Mouse (Mus musculus) CH12.LX (cell line): ENCODE results near the gene Trib3. TPM values are rescaled to one million over a fixed set of nuclear protein-coding genes. Genes with fewer than 3 reads are reported as not detected.

Experiments
- DNase-seq: peaks from one replicate; pipeline ENCODE4 v3.0.0-alpha.2; 2013; ENCODE audit errors: extremely low read depth
- H3K27ac ChIP-seq: 2 replicates; pipeline ENCODE4 v1.5.1; 2012; ENCODE audit warnings: low read depth, mild to moderate bottlenecking, control low read depth, moderate library complexity; ENCODE audit not compliant: insufficient read depth
- H3K27me3 ChIP-seq: replicated peaks from 2 replicates; pipeline ENCODE3; 2012; ENCODE audit warnings: inconsistent platforms
- H3K36me3 ChIP-seq, 2 experiments: replicated peaks in 1 of 2; 2 replicates each; pipeline versions ENCODE3 to v1.6.1; 2012; ENCODE audit warnings: inconsistent platforms in 1 of 2, low read length in 1 of 2, mild to moderate bottlenecking in 1 of 2, mixed read lengths in 1 of 2, moderate library complexity in 1 of 2; ENCODE audit not compliant: control insufficient read depth in 1 of 2, insufficient read depth in 1 of 2
- H3K4me1 ChIP-seq, 2 experiments: 2 replicates each; pipeline ENCODE4 v1.6.1; 2012; ENCODE audit warnings: inconsistent platforms in 1 of 2, moderate library complexity in 1 of 2; ENCODE audit not compliant: insufficient read depth in 2 of 2, control insufficient read depth in 1 of 2
- H3K4me2 ChIP-seq: 2 replicates; pipeline ENCODE4 v1.6.1; 2012; ENCODE audit warnings: low read depth, mild to moderate bottlenecking, control low read depth; ENCODE audit not compliant: poor library complexity, insufficient read depth, severe bottlenecking
- H3K4me3 ChIP-seq, 3 experiments: fragments of 150-350 bp in 1 of 3; sonication (generic) in 1 of 3; replicated peaks in 1 of 3; 2 replicates each; pipeline versions ENCODE3 to v1.5.1; 2011 to 2012; ENCODE audit warnings: low read depth in 2 of 3, low read length in 2 of 3, mild to moderate bottlenecking in 2 of 3, moderate library complexity in 2 of 3, control low read depth in 1 of 3, improper control_type of control experiment in 1 of 3, inconsistent platforms in 1 of 3, mixed read lengths in 1 of 3; ENCODE audit not compliant: poor library complexity in 1 of 3
- H3K79me2 ChIP-seq: replicated peaks from 2 replicates; pipeline ENCODE4 v1.6.1; 2012; ENCODE audit warnings: mild to moderate bottlenecking, moderate library complexity; ENCODE audit not compliant: control insufficient read depth, poor library complexity, insufficient read depth, severe bottlenecking; ENCODE audit errors: extremely low read depth
- H3K9ac ChIP-seq: 2 replicates; pipeline ENCODE4 v1.6.1; 2012; ENCODE audit warnings: low read depth, mild to moderate bottlenecking, control low read depth, moderate library complexity; ENCODE audit not compliant: insufficient read depth
- H3K9me3 ChIP-seq: replicated peaks from 2 replicates; pipeline ENCODE3; 2012; ENCODE audit warnings: low read length, inconsistent platforms, mixed read lengths
- BHLHE40 ChIP-seq: IDR thresholded peaks from 2 replicates; pipeline ENCODE4 v1.6.1; 2011; ENCODE audit warnings: mild to moderate bottlenecking, low read depth, low read length, improper control_type of control experiment
- CHD2 ChIP-seq: IDR thresholded peaks from 2 replicates; pipeline ENCODE4 v1.6.1; 2011; ENCODE audit warnings: low read length, improper control_type of control experiment
- E2F4 ChIP-seq: IDR thresholded peaks from 2 replicates; pipeline ENCODE4 v1.6.1; 2011; ENCODE audit warnings: low read depth, low read length, improper control_type of control experiment; ENCODE audit not compliant: insufficient replicate concordance
- ELF1 ChIP-seq: IDR thresholded peaks from 2 replicates; pipeline ENCODE4 v1.6.1; 2014; ENCODE audit warnings: low read depth, mild to moderate bottlenecking, inconsistent platforms, low read length, improper control_type of control experiment
- HCFC1 ChIP-seq: IDR thresholded peaks from 2 replicates; pipeline ENCODE4 v1.6.1; 2012; ENCODE audit warnings: low read depth, mild to moderate bottlenecking, inconsistent platforms, low read length, improper control_type of control experiment
- JUN ChIP-seq: IDR thresholded peaks from 2 replicates; pipeline ENCODE4 v1.6.1; 2011; ENCODE audit warnings: low read depth, mild to moderate bottlenecking, low read length, improper control_type of control experiment, moderate library complexity; ENCODE audit not compliant: insufficient read depth
- MAFK ChIP-seq: IDR thresholded peaks from 2 replicates; pipeline ENCODE4 v1.6.1; 2011; ENCODE audit warnings: low read length, improper control_type of control experiment; ENCODE audit not compliant: insufficient replicate concordance
- MAX ChIP-seq: IDR thresholded peaks from 2 replicates; pipeline ENCODE4 v1.6.1; 2011; ENCODE audit warnings: low read length, improper control_type of control experiment
- NELFE ChIP-seq: IDR thresholded peaks from 2 replicates; pipeline ENCODE4 v1.6.1; 2011; ENCODE audit warnings: low read depth, low read length, improper control_type of control experiment
- NRF1 ChIP-seq: IDR thresholded peaks from 2 replicates; pipeline ENCODE4 v1.6.1; 2014; ENCODE audit warnings: low read depth, mild to moderate bottlenecking, inconsistent platforms, low read length, improper control_type of control experiment, moderate library complexity
- PAX5 ChIP-seq: IDR thresholded peaks from 2 replicates; pipeline ENCODE4 v1.6.1; 2012; ENCODE audit warnings: low read length, inconsistent platforms, mixed read lengths
- SIN3A ChIP-seq: IDR thresholded peaks from 2 replicates; pipeline ENCODE4 v1.6.1; 2012; ENCODE audit warnings: low read length, improper control_type of control experiment, inconsistent platforms
- UBTF ChIP-seq: IDR thresholded peaks from 2 replicates; pipeline ENCODE4 v1.6.1; 2012; ENCODE audit warnings: low read depth, mild to moderate bottlenecking, inconsistent platforms, low read length, improper control_type of control experiment, moderate library complexity
- ZC3H11A ChIP-seq: IDR thresholded peaks from 2 replicates; pipeline ENCODE4 v1.6.1; 2012; ENCODE audit warnings: low read depth, mild to moderate bottlenecking, inconsistent platforms, low read length, improper control_type of control experiment
- ZNF384 ChIP-seq: IDR thresholded peaks from 2 replicates; pipeline ENCODE4 v1.6.1; 2012; ENCODE audit warnings: low read depth, low read length, improper control_type of control experiment, inconsistent platforms
- dilution Hi-C: fragments of 300-500 bp; cut with MboI; formaldehyde crosslinking; loops from 2 replicates; pipeline ENCODE4 v1.14.3; 2020; ENCODE audit warnings: low sequenced_read_pairs; ENCODE audit not compliant: extremely low pct_unique_long_range_greater_than_20kb, extremely low pct_ligation_motif_present
- in situ Hi-C: fragments of 300-500 bp; cut with MboI; formaldehyde crosslinking; loops from 3 replicates; pipeline ENCODE4 v1.14.3; 2019; ENCODE audit warnings: low sequenced_read_pairs, low pct_ligation_motif_present, low pct_unique_long_range_greater_than_20kb, mixed read lengths
- polyA plus RNA-seq: library from polyadenylated mRNA; unstranded; fragments of >175 nt; gene quantifications from 2 replicates; pipeline ENCODE4 v1.2.1, GENCODE M21; 2012; ENCODE audit warnings: low read depth; ENCODE audit not compliant: insufficient read length
- total RNA-seq, 2 experiments: library from RNA; depleted of rRNA; stranded (reverse); fragments of 300-350 nt in 1 of 2; fragments of >200 nt in 1 of 2; gene quantifications; 2 replicates each; pipeline ENCODE4 v1.2.3; 2012 to 2014

Gene Trib3
- total and polyA plus RNA-seq, 3 experiments: 25.1 to 56.9 (median 30.0) TPM

DNA sequence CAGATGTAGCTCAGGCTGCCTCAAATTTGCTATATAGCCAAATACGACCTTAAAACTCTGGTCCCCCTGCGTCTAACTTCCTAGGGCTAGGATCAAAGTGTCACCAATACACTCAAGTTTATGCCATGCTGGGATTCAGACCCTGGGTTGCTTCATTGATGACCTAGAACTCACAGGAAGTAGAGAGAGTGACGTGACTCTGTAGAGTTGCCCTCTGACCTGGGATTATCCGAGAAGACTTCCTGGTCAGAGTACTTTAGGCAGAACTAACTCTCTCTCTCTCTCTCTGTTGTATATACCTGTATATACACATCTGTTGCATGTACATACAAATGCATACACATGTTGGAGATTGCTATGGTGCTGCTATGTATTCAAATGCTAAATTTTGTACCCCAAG, 28.8 kb upstream of the Trib3 start:
- Histone ChIP-seq H3K9ac (no peak overlapping the region), H3K79me2 (no peaks in the 10 kb centered on the region), H3K9me3 (no peaks in the 10 kb centered on the region), H3K4me1 (peaks cover 0 to under 1% of the 10 kb centered on the region in 2 experiments; a peak in 1 of 4 replicates), H3K36me3 (no peaks in the 10 kb centered on the region), H3K27me3 (peaks cover 68% of the 10 kb centered on the region), H3K27ac (no peak overlapping the region), H3K4me3 (no peak overlapping the region), H3K4me2 (no peak overlapping the region)
- TF ChIP-seq MAX: no peak
- TF ChIP-seq E2F4: no peak
- TF ChIP-seq UBTF: no peak
- TF ChIP-seq CHD2: no peak
- no peak for TF ChIP-seq JUN
- TF ChIP-seq SIN3A: no peak
- no peak for TF ChIP-seq HCFC1
- TF ChIP-seq ZC3H11A: no peak
- TF ChIP-seq ELF1: no peak
- TF ChIP-seq NRF1: no peak
- TF ChIP-seq MAFK: no peak
- no peak for TF ChIP-seq ZNF384
- TF ChIP-seq PAX5: no peak
- no peak for TF ChIP-seq NELFE
- dilution Hi-C loops (no loop called here), in situ Hi-C loops (no loop called here)
- no peak for DNase-seq

DNA sequence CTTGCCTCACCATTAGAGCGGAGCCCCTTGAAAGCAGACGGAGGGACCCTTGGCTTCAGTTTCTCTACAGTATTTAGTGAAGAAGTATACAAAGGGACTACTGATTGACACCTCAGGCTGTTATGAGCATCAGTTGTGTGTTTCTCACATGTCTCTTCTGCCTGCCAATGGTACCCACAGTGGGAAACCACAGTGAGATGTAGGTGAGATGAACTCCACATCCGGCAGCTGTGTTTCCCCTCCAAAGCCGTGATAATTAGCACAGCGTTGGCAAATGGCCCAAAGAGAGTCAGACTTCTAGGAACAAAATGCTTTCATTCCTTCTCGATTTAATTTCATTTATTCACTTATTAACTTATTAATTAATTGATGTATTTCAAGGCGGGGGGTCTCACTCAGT, 28.3 kb upstream of the Trib3 start:
- no peak overlapping the region for H3K27ac ChIP-seq
- dilution Hi-C loops: no loop called here
- peaks cover 0 to 5% of the 10 kb centered on the region in 2 experiments; a peak in 2 of 4 replicates for H3K4me1 ChIP-seq
- no peak for TF ChIP-seq BHLHE40
- TF ChIP-seq ZNF384: no peak
- no peak for TF ChIP-seq SIN3A
- H3K79me2 ChIP-seq: no peaks in the 10 kb centered on the region
- no peak for DNase-seq
- H3K9ac ChIP-seq: no peak overlapping the region
- in situ Hi-C loops: no loop called here
- no peak overlapping the region for H3K4me3 ChIP-seq
- H3K27me3 ChIP-seq: peaks cover 66% of the 10 kb centered on the region
- H3K9me3 ChIP-seq: no peaks in the 10 kb centered on the region
- no peaks in the 10 kb centered on the region for H3K36me3 ChIP-seq
- no peak overlapping the region for H3K4me2 ChIP-seq
